Mouse (Mus musculus): ENCODE measurements around the gene Txlna.

The Txlna gene

DNA sequence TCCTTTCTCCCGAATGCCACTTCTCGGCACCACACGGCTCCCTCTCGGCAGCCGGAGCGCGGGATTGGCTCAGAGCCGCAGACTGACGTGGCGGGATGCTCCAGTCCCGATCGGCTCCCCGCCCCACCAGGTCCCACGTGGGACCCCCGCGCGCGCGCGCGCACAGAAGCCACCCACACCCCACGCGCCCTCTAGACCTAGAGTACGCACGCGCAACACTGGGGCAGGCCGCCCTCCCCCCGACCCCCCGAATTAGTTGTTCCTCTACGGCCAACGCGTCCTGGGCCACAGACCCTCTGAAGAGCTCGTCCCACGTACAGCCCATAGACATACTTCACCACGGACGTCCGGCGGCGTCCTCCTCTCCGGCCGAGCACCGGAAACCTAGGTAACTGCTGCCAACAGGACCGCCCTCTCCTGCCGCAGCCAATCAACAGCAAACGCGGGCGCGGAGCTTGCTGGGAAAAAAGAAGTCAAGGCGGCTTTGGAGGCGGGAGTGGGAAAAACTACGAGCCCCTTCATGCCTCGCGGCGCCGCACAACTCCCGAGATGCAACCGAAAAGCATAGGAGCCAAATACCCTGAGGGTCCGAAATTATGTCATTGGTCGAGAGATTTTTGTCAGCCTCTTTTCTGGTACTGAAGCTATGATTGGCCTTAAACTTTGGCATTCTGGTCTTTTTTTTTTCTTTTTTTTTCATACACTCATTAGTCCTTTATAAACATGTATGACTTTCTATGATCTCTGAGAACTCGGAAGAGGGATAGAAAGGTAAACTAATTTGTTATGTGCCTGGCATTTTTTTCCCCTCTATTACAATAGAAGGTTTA is at the start of gene Txlna:
Gene Txlna (minus strand): TSS at position 428 of the 830 bp plus-strand sequence.
- peak; percentile 94 for DNase-seq (ENCODE audit: low read depth, low spot score)

- no peak for DNase-seq (ENCODE audit: low read depth, low spot score)
These were observed 43.7 kb upstream of the Txlna start for GRCm38 (mm10) chr4:129684531-129684930.

- DNase-seq (ENCODE audit: low read depth, low spot score), result no peak
These were observed 43.1 kb upstream of the Txlna start for GRCm38 (mm10) chr4:129683901-129684493.

DNA sequence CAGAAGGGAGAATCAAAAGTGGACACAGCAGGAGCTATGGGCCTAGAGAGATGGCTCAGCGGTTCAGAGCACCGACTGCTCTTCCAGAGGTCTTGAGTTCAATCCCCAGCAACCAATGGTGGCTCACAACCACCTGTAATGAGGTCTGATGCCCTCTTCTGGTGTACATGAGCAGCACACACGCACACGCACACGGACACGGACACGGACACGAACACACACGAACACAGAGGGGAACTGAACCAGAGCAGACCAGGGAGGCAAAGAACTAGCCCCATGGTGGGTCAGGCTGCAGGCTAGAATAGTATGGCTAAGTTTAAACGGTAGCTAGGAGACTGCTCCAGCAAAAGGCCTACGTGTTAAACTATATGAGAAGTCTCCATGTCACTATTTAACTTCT is 41.0 kb upstream of the Txlna start:
- no peak for DNase-seq (ENCODE audit: low read depth, low spot score)

DNA sequence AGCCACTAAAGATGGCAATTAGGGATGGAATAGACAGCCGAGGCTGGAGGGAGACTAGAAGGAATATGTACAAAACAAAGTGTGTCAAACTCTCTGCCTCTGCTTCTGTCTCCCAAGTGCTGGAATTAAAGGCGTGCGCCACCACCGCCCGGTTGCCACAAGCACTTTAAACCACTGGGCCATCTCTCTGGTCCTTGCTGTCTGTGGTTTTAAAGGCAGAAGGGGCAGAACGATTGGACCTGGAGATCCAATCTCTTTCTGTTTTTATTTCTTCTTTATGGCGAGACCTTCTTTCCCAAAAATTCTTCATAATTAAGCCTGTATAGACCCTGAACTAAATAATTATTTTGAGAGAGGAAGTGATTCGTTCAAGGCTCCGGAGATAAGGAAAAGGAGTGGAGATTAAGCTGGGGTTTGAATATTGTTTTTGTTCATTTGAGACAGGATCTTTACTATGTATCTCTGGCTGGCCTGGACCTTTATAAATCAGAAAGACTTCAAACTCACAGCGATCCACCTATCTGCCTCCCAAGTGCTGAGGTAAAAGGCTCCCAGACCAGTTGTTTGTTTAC is 32.1 kb upstream of the Txlna start:
- DNase-seq (ENCODE audit: low read depth, low spot score), result no peak

DNA sequence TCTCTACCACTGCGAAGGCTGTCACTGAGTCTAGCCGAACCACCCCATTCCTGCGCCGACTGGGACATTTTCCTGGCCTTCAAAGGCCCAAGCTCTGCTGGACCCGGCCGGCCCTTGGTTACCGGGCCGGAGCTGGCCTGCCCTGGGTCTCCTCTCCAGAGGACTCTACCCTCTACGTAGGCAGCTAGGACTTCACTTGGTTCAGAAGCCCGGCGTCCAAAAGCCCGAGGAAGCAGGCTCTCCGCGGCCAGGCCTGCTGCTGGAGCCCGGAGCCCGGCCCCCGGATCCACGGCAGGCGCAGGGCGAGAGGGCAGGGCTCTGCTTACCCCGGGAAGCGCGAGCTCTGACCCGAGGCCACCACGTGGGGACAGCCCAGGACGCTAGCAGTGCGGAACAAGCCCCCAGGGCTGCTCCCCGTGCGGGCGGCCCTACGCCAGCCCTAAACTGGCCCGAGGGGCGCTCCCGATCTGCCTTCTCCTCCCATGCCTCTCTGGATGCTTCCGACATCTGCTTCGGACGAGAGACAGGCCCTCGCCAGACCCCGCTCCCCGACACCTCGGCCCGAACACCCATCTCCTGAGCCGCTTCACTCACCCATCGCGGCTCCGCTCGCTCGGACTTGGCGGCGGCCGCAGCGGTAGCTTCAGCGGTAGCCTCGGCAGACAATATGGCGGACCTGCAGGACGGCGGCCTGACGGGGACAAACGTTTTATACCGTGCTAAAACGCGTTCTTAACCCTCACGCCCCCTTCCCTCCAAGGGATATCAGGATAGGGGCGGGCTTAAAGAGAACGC is 31.4 kb upstream of the Txlna start, which contains the start of gene Kpna6:
Gene Kpna6 (minus strand): TSS at position 685 of the 795 bp plus-strand sequence.
- peak; percentile 82 for DNase-seq (ENCODE audit: low read depth, low spot score)

DNA sequence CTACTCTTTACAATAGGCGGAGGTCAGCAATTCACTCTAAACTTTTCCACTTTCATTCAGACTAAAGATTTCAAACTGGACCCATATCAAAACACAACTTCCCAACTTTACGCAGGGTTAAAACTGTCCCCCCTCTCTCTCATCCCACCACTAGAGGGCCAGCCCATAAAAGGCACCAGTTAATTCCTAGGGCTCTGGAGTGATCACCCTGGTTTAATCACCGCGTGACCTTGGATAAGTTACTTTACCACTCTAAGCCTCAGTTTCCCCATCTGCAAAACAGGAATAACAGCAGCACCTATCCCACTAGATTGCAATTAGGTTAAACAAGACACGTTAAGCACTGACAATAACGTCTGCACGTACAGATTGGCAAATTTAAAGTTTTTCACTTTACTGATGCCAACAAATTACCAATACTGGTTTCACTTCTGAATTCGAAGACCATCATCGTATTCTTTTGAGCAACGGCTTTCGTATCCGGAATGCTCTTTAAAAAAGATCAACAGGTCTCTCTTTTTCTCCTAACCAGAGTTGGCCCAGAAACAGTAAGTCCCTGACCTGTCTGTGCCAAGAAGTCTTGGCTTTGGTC is 30.7 kb upstream of the Txlna start:
- DNase-seq (ENCODE audit: low read depth, low spot score), result peak; percentile 47

GRCm38 (mm10) chr4:129662255-129662813 is 21.5 kb upstream of the Txlna start:
- no peak for DNase-seq (ENCODE audit: low read depth, low spot score)

DNA sequence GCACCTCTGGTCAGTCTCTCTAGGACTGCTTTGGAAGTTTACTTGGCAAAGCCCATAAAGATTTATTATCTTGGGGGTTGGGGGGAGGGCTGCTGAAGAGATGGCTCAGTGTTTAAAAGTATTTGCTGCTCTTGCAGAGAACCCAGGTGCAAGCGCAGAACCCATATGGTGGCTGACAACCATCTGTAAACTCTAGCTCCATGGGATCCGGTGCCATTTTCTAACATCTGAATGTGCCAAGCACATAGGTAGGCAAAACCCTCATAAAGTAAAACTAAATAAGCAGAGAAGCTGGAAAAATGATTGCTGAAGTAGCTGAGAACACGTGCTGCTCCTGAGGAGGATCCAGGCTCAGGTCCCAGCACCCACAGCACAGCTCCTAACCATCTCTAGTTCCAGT is 20.7 kb upstream of the Txlna start:
- no peak for DNase-seq (ENCODE audit: low read depth, low spot score)

DNA sequence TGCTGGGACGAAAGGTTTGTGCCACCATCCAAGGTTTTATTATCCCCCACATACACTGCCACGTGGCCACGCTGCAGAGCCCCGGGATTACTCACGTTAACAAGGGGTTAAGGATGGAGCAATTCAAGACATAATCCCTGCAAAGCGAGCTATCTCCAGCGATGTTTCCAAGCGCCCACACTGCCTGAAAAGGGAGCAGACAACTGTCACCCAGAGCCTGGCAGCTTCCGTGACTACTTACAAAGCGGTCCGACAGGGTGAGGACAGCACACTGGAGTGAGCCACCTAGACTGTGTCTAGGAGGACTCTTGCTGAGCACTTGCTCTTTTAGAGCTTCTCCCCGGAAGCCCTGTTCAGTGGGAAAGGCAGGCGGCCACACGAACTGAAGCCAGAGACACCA is 13.9 kb upstream of the Txlna start:
- no peak for DNase-seq (ENCODE audit: low read depth, low spot score)

- DNase-seq (ENCODE audit: low read depth, low spot score), result no peak
These were observed 9.5 kb upstream of the Txlna start for GRCm38 (mm10) chr4:129650359-129650758.

DNA sequence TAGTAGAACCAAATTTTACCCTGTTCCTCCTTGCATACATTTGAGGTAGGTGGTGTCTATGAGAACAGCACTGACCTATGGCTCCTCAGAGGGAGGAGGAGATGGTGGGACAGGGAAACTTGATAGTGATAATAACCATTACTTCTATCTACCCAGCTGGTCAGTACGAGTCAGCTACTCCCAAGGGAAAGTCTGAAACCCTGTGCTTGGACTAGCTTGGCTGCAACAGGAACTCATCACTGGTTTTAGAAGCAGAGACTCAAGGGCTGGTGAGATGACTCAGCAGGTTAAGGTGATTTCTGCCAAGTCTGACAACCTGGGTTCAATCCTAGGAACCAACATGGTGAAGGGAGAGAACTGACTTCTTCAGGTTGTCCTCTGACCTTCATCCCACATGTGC is 7.8 kb upstream of the Txlna start:
- DNase-seq (ENCODE audit: low read depth, low spot score), result no peak

DNA sequence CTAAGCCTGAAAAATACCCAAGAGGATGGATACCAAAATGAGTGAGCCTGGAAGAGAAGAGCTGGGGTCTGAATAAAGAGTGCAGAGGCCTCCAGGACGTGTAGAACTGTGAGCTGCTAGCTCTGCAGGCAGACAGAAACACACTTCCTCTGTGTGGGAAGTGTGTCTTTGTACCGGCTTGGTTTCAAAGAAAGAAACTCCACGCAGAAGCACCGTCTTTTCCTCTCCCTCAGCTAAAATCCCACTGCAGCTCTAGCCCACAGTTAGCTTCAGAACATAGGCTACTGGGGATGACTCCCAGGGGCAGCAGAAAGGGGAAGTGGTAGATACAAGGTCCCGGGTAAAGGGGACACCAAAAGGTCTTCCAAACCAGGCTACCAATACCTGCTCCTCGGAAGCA is 4.3 kb upstream of the Txlna start:
- no peak for DNase-seq (ENCODE audit: low read depth, low spot score)

- no peak for DNase-seq (ENCODE audit: low read depth, low spot score)
These were observed 891 bp upstream of the Txlna start for GRCm38 (mm10) chr4:129641756-129642155.

DNA sequence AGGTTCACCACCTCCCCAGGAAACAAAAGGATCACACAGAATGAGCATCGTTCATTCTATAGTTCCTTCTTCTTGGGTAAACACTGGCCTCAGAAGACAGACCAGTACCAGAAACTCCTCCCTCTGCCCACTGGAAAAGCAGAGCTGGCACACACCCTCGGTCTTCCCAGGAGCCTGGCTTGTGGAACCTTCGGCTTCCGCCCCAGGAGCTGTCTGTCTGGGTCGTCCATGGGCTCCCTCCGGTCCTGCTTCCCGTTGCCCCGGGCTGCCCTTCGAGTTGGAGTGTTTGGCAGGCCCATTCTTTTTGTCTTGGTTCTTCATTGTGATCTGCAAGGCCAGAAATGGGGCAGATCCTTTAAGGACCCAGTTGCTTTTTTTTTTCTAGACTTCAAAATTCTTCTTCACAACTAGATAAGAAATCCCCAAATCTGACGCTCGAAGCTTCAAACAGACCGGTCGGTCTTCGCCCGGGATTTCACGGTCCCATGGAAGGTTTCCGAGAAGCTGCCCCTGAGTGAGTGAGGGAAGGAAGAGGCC is 696 bp downstream of the Txlna start:
- no peak for DNase-seq (ENCODE audit: low read depth, low spot score)

GRCm38 (mm10) chr4:129639221-129639620 is 1.6 kb downstream of the Txlna start:
- DNase-seq (ENCODE audit: low read depth, low spot score), result no peak

DNA sequence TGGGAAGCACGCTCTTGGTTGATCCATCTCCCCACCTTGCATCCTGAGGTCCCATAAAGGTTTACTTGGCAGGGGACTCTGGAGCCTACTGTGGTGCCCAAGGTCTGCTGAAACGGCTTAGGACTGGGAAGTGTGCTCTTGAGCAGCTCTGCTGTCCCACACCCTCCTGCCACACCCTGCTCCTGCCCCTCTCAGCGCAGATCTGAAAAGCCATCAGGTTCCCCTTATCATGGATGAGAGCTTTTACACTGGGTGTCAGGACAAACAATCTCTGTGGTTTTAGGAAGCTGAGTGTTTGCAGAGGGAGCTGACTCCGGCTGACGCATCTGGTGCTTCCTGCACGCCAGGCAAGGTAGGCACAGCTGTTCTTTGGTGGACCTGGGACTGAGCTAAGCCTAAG is 7.0 kb downstream of the Txlna start:
- no peak for DNase-seq (ENCODE audit: low read depth, low spot score)

- no peak for DNase-seq (ENCODE audit: low read depth, low spot score)
These were observed 9.0 kb downstream of the Txlna start for GRCm38 (mm10) chr4:129631867-129632266.

GRCm38 (mm10) chr4:129630944-129631343 is 9.9 kb downstream of the Txlna start:
- no peak for DNase-seq (ENCODE audit: low read depth, low spot score)

- no peak for DNase-seq (ENCODE audit: low read depth, low spot score)
These were observed 14.8 kb downstream of the Txlna start for GRCm38 (mm10) chr4:129626035-129626434.

DNA sequence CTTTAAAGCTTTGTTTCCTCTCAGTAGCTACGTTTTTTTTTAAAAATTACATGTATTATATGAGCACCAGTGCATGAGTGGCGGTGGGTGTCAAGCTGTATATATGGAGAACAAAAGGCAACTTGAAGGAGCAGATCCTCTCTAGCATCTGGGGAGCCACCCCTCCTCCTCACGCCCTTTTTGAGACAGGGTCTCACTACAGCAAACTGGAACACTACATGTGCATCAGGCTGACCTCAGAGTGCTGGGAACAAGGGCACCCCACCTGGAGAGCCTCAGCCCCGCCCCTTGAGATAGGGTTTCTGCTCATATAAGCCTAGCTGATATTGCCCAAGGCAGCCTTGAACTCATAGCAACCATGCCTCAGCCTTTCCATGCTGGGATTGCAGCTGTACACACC is 15.4 kb downstream of the Txlna start:
- DNase-seq (ENCODE audit: low read depth, low spot score), result no peak

All from embryo, embryonic 11.5 days (tissue).